Mouse (Mus musculus) liver, postnatal 0 days (tissue): Measurements from ENCODE around the gene Rps26.

Experiments
- CTCF ChIP-seq: sonication (generic); IDR thresholded peaks from 2 replicates; pipeline ENCODE4 v1.5.1; 2016; ENCODE audit warnings: antibody characterized with exemption, low read depth
- EP300 ChIP-seq: IDR thresholded peaks from 2 replicates; pipeline ENCODE4 v1.6.1; 2016; ENCODE audit warnings: antibody characterized with exemption, low read depth, mild to moderate bottlenecking

DNA sequence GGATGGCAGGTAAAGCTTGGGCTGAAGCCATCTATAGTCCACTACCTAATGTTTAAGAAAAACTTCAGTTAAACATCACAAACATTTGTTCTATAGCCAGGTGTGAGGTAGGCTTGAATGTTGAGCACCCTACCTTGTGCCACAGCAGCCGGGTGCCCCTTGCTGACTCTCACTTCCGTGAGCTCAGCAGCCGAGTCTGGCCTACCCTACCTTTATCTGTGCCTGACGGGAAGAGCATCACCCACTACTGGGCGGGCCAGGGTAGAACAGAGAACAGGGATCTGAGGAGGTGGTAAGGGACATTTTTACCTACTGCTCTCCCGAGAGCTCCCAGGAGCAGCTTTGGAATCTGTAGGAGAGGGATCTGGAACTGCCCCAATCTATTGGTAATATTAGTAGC, 16.2 kb upstream of the Rps26 start:
- TF ChIP-seq EP300 = no peak
- no peak for TF ChIP-seq CTCF
